Mouse (Mus musculus): ENCODE measurements around the gene Slc51a. TPM values are rescaled to one million over a fixed set of nuclear protein-coding genes. Genes with fewer than 3 reads are reported as not detected.
"Not testable (repeated sequence)": the region's sequence is repeated elsewhere in the genome, so short reads cannot be mapped to it uniquely, and the experiment has no call there.

The Slc51a gene
- polyA plus RNA-seq, 1 experiment from 2014 or later: 0.26 TPM

DNA sequence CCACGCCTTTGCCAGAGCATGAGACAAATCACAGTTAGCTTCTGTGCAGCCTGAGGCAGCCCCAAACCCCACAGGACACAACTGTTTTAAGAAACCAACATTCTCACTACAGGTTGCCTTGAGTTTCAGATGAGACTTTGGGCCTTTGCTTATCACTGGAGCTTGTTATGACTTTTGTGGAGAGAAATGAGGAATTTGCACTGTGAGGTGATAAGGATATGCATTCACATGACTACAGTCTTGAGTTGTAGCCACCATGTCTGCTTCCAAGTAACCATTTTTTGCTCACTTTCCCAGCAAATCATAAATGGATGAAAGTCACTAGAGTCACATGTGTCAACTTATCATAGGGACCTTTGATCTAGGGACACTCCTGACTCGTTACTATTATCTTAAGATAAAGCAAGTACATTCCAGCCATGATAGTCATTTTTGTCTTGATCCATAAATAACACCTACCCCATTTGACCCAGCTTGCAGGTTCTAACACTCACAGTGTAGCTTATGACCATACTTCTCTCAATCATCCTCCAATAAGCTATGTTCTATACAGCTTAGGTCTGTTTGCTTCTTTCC is 41.0 kb downstream of the Slc51a start:
- Histone ChIP-seq H3K27ac (ENCODE audit: low read depth, low read length) (no peak overlapping the region), H3K9ac (ENCODE audit: low read length) (no peak overlapping the region), H3K4me3 (ENCODE audit: low read depth, low read length) (no peak overlapping the region), H3K4me2 (no peak overlapping the region), H3K4me1 (ENCODE audit: control insufficient read depth, insufficient read depth, low read length) (no peaks in the 10 kb centered on the region), H3K9me3 (ENCODE audit: control insufficient read depth, low read length) (no peaks in the 10 kb centered on the region), H3K27me3 (ENCODE audit: control insufficient read depth, insufficient read depth, low read length) (no peaks in the 10 kb centered on the region), H3K36me3 (ENCODE audit: control insufficient read depth, insufficient read depth, low read length) (peaks cover 2% of the 10 kb centered on the region; the same call in 1 of the 2 replicates)
- DNase-seq (ENCODE audit: low spot score, missing footprints) (no peak), ATAC-seq (ENCODE audit: low FRiP score) (no peak)
- 79% methylated on average over 2 of the region's 2 CpGs for WGBS

DNA sequence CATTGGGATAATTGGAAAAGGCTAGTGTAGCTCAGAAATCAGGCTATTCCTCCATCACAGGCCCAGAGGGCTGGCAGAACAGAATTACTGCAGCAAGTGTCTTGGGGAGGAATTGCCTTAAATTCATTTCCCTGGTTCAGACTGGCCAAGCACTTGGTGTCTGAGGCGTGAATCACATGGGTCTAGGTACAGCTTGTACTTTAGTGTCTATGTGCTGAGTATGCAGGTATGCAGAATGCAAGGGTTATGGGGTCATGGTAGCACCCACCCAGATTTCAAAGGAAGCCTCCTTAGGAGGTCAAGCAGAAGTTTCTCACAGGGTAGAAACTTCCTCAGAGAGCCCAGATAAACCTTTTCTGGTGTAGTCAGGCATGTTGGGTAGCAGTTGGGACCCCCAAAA is 42.1 kb downstream of the Slc51a start:
- no peak overlapping the region for H3K4me3 ChIP-seq (ENCODE audit: low read depth, low read length)
- H3K27ac ChIP-seq (ENCODE audit: low read depth, low read length): no peak overlapping the region
- H3K4me1 ChIP-seq (ENCODE audit: control insufficient read depth, insufficient read depth, low read length): no peaks in the 10 kb centered on the region
- DNase-seq (ENCODE audit: low spot score, missing footprints): no peak
- no peak overlapping the region for H3K4me2 ChIP-seq
- WGBS: 93% methylated on average over 1 of the region's 1 CpGs
- H3K9ac ChIP-seq (ENCODE audit: low read length): no peak overlapping the region
- H3K36me3 ChIP-seq (ENCODE audit: control insufficient read depth, insufficient read depth, low read length): no peaks in the 10 kb centered on the region
- no peaks in the 10 kb centered on the region for H3K9me3 ChIP-seq (ENCODE audit: control insufficient read depth, low read length)
- H3K27me3 ChIP-seq (ENCODE audit: control insufficient read depth, insufficient read depth, low read length): no peaks in the 10 kb centered on the region
- ATAC-seq (ENCODE audit: low FRiP score): no peak

DNA sequence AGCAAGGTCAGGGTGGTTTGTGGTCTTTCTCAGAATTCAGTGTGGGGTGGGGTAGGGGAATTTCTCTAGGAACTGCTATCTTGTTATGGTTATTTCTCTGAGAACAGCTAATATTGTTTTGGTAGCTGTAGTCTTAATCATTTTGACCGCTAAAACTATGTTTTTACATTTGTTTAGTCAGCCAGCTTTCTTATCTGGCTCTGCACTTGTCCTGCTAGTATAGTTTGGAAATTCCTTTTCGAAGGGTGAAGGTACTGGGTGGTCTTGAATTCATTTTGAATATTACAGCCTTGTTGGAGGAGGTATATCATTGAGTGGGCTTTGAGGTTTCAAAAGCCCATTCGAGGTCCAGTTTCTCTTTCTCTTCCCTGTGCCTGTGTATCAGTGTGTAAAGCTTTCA is 43.1 kb downstream of the Slc51a start:
- H3K4me2 ChIP-seq; H3K9ac ChIP-seq (ENCODE audit: low read length); H3K36me3 ChIP-seq (ENCODE audit: control insufficient read depth, insufficient read depth, low read length); DNase-seq (ENCODE audit: low spot score, missing footprints); ATAC-seq (ENCODE audit: low FRiP score); H3K4me3 ChIP-seq (ENCODE audit: low read depth, low read length); H3K9me3 ChIP-seq (ENCODE audit: control insufficient read depth, low read length); H3K27me3 ChIP-seq (ENCODE audit: control insufficient read depth, insufficient read depth, low read length); H3K27ac ChIP-seq (ENCODE audit: low read depth, low read length); H3K4me1 ChIP-seq (ENCODE audit: control insufficient read depth, insufficient read depth, low read length): not testable (repeated sequence)
- 80% methylated on average over 3 of the region's 3 CpGs for WGBS

DNA sequence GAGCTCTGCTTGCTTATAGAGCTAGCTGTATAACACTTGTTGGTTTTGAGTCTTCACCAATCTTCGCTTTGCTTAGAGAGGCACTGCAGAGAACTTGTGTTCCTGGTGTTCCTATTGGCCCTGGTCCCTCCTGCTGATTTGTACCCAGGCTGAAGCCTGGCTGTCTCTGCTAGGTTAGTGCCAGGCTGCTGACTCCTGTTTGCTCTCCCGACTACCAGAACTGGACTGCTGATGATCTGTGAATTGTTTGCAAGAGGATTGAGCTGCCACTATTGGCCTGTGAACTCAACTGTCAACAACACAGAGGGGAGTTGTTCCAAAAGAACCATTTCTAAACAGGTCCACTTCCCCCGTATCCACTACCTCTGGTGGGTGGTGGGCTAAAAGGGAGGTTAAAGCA is 46.2 kb downstream of the Slc51a start:
- no peak overlapping the region for H3K4me2 ChIP-seq
- ATAC-seq (ENCODE audit: low FRiP score) (no peak), DNase-seq (ENCODE audit: low spot score, missing footprints) (no peak)
- H3K4me3 ChIP-seq (ENCODE audit: low read depth, low read length): no peak overlapping the region
- no peaks in the 10 kb centered on the region for H3K4me1 ChIP-seq (ENCODE audit: control insufficient read depth, insufficient read depth, low read length)
- no peaks in the 10 kb centered on the region for H3K27me3 ChIP-seq (ENCODE audit: control insufficient read depth, insufficient read depth, low read length)
- H3K9me3 ChIP-seq (ENCODE audit: control insufficient read depth, low read length): no peaks in the 10 kb centered on the region
- no peaks in the 10 kb centered on the region for H3K36me3 ChIP-seq (ENCODE audit: control insufficient read depth, insufficient read depth, low read length)
- H3K9ac ChIP-seq (ENCODE audit: low read length): no peak overlapping the region
- no peak overlapping the region for H3K27ac ChIP-seq (ENCODE audit: low read depth, low read length)
- WGBS: 94% methylated on average over 3 of the region's 3 CpGs

DNA sequence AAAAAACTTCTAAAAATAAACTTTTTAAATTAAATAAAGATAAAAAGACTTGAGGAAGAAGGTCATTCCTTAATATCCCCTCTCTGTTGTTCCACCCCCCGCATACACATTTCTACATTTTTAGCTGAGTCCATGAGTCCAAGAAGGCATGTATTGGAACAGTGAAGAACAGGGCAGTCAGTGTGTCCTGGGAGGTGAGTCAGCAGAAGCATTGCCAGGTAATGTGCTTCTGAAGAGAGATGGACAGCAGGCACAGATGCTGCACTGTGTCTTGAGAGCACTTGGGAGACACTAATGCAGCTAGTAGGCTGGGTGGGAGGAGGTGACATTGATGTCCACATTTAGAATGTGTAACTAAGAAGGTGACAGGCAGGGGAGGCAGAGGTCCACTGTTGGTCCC is 50.4 kb downstream of the Slc51a start:
- WGBS: 98% methylated on average over 1 of the region's 1 CpGs
- H3K9ac ChIP-seq (ENCODE audit: low read length): no peak overlapping the region

DNA sequence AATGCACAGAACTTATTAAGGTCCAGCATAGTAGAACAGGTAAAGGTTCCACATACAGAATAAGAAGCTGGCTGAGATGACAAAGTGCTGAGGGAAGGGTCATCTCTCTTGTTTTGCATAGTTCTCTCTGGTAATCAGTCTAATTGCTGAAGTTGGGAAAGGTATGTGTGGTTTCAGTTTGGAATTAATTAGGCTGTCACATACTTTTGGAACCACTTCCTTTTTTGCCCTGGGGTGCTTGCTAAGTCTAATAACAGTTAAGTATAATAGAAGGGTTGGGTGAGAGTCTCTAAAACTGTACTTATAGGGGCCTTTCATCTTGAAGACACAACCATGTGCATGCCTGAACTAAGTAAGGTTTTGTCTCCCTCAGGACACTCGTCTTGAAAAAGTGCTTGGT is 51.0 kb downstream of the Slc51a start:
- Histone ChIP-seq H3K9ac (ENCODE audit: low read length) (no peak overlapping the region), H3K4me1 (ENCODE audit: control insufficient read depth, insufficient read depth, low read length) (peaks cover 2% of the 10 kb centered on the region), H3K27me3 (ENCODE audit: control insufficient read depth, insufficient read depth, low read length) (no peaks in the 10 kb centered on the region), H3K9me3 (ENCODE audit: control insufficient read depth, low read length) (no peaks in the 10 kb centered on the region), H3K36me3 (ENCODE audit: control insufficient read depth, insufficient read depth, low read length) (no peaks in the 10 kb centered on the region), H3K27ac (ENCODE audit: low read depth, low read length) (no peak overlapping the region), H3K4me2 (no peak overlapping the region), H3K4me3 (ENCODE audit: low read depth, low read length) (no peak overlapping the region)
- 79% methylated on average over 1 of the region's 1 CpGs for WGBS
- DNase-seq (ENCODE audit: low spot score, missing footprints): no peak
- ATAC-seq (ENCODE audit: low FRiP score): no peak

More for the DNA sequence above, 50.4 kb downstream of the Slc51a start:
- no peak overlapping the region for H3K27ac ChIP-seq (ENCODE audit: low read depth, low read length)
- H3K27me3 ChIP-seq (ENCODE audit: control insufficient read depth, insufficient read depth, low read length): no peaks in the 10 kb centered on the region
- H3K4me1 ChIP-seq (ENCODE audit: control insufficient read depth, insufficient read depth, low read length): no peaks in the 10 kb centered on the region
- no peaks in the 10 kb centered on the region for H3K9me3 ChIP-seq (ENCODE audit: control insufficient read depth, low read length)
- H3K4me3 ChIP-seq (ENCODE audit: low read depth, low read length): no peak overlapping the region
- no peaks in the 10 kb centered on the region for H3K36me3 ChIP-seq (ENCODE audit: control insufficient read depth, insufficient read depth, low read length)
- ATAC-seq (ENCODE audit: low FRiP score) (no peak), DNase-seq (ENCODE audit: low spot score, missing footprints) (no peak)
- H3K4me2 ChIP-seq: no peak overlapping the region

DNA sequence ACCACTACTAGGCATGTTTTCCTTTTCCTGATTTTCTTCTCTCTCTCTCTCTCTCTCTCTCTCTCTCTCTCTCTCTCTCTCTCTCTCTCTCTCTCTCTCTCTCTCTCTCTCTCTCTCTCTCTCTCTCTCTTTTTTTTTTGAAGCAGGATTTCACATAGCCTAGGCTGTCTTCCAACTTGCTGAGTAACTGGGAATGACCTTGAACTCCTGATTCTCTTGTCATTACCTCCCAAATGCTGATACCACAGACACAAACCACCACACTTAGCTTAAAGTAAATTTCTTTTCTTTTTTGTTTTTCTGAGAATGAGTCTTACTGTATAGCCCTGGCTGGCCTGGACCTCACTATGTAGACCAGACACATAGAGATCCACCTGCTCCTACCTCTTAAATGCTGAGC is 53.0 kb downstream of the Slc51a start:
- Histone ChIP-seq H3K4me2 (no peak overlapping the region), H3K9ac (ENCODE audit: low read length) (no peak overlapping the region), H3K4me3 (ENCODE audit: low read depth, low read length) (no peak overlapping the region), H3K27ac (ENCODE audit: low read depth, low read length) (no peak overlapping the region), H3K36me3 (ENCODE audit: control insufficient read depth, insufficient read depth, low read length) (no peaks in the 10 kb centered on the region), H3K27me3 (ENCODE audit: control insufficient read depth, insufficient read depth, low read length) (no peaks in the 10 kb centered on the region), H3K4me1 (ENCODE audit: control insufficient read depth, insufficient read depth, low read length) (peaks cover 8% of the 10 kb centered on the region), H3K9me3 (ENCODE audit: control insufficient read depth, low read length) (no peaks in the 10 kb centered on the region)
- no peak for ATAC-seq (ENCODE audit: low FRiP score)
- no peak for DNase-seq (ENCODE audit: low spot score, missing footprints)

DNA sequence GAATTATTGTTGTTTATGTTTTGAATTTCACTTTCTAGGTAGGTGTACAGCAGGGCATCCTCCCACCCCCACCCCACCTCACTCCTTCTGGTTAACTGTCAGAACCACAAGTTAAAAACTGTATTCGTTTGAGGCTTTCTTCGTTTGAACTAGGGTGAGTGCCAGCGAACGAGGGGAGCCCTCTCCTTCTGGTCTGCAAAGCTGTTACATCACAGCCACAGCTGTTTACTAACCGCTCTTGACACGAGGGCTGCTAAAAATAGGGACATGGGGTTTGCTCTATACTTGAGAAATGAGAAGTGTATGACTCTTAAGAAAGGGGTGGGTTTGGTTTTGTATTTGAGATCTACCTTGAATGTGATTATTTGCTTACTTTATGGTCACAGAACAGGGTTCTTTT is 53.6 kb downstream of the Slc51a start:
- H3K27ac ChIP-seq (ENCODE audit: low read depth, low read length): no peak overlapping the region
- H3K4me1 ChIP-seq (ENCODE audit: control insufficient read depth, insufficient read depth, low read length): peaks cover 8% of the 10 kb centered on the region
- ATAC-seq (ENCODE audit: low FRiP score): no peak
- 64% methylated on average over 6 of the region's 6 CpGs for WGBS
- H3K9ac ChIP-seq (ENCODE audit: low read length): no peak overlapping the region
- no peaks in the 10 kb centered on the region for H3K36me3 ChIP-seq (ENCODE audit: control insufficient read depth, insufficient read depth, low read length)
- no peak overlapping the region for H3K4me3 ChIP-seq (ENCODE audit: low read depth, low read length)
- no peak overlapping the region for H3K4me2 ChIP-seq
- no peaks in the 10 kb centered on the region for H3K9me3 ChIP-seq (ENCODE audit: control insufficient read depth, low read length)
- H3K27me3 ChIP-seq (ENCODE audit: control insufficient read depth, insufficient read depth, low read length): no peaks in the 10 kb centered on the region
- no peak for DNase-seq (ENCODE audit: low spot score, missing footprints)

DNA sequence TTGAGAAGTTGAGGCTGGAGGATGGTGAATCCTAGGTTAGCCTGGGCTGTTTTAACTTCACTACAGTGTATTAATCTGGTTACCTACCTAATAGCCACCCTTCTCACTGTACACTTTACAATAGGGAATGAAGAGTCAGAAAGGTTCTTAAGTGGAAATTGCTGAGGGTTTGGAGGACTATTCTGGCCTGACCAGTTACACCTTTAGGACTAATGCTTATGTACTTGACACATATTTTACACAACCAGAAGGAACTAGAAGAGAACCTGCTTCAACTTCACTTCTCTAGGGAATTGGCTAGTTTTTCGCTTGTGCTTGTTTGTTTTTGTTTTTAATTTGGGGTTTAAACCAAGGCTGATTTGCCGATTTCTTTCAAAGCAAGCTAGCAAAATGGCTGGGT is 54.5 kb downstream of the Slc51a start:
- Histone ChIP-seq H3K4me1 (ENCODE audit: control insufficient read depth, insufficient read depth, low read length) (peaks cover 8% of the 10 kb centered on the region), H3K9ac (ENCODE audit: low read length) (no peak overlapping the region), H3K9me3 (ENCODE audit: control insufficient read depth, low read length) (no peaks in the 10 kb centered on the region), H3K4me3 (ENCODE audit: low read depth, low read length) (no peak overlapping the region), H3K27me3 (ENCODE audit: control insufficient read depth, insufficient read depth, low read length) (no peaks in the 10 kb centered on the region), H3K27ac (ENCODE audit: low read depth, low read length) (no peak overlapping the region), H3K36me3 (ENCODE audit: control insufficient read depth, insufficient read depth, low read length) (no peaks in the 10 kb centered on the region), H3K4me2 (no peak overlapping the region)
- no peak for DNase-seq (ENCODE audit: low spot score, missing footprints)
- WGBS: 90% methylated on average over 2 of the region's 2 CpGs
- no peak for ATAC-seq (ENCODE audit: low FRiP score)

DNA sequence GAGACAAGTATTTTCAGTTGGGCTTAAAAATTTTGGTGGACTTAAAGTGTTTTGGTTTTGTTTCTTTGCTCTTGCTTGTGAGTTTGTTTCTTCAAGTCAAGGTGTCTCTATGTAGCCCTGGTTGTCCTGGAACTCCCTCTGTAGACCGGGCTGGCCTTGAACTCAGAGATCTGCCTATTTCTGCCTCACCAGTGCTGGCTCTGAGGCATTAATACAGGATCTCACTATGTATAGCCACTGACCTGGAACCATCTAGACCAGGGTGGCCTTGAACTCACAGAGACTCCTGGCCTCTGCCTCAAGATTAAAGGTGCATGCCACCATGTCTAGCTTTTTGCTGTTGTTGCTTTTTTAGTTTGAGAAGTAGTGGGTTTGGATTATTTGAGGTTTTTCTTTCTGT is 55.8 kb downstream of the Slc51a start:
- Histone ChIP-seq H3K4me2 (peak overlapping the region; percentile 91; the same call in 1 of the 2 replicates), H3K27ac (ENCODE audit: low read depth, low read length) (no peak overlapping the region), H3K9me3 (ENCODE audit: control insufficient read depth, low read length) (no peaks in the 10 kb centered on the region), H3K4me3 (ENCODE audit: low read depth, low read length) (no peak overlapping the region), H3K36me3 (ENCODE audit: control insufficient read depth, insufficient read depth, low read length) (no peaks in the 10 kb centered on the region), H3K9ac (ENCODE audit: low read length) (no peak overlapping the region), H3K4me1 (ENCODE audit: control insufficient read depth, insufficient read depth, low read length) (peaks cover 8% of the 10 kb centered on the region), H3K27me3 (ENCODE audit: control insufficient read depth, insufficient read depth, low read length) (no peaks in the 10 kb centered on the region)
- WGBS: 84% methylated on average over 1 of the region's 1 CpGs
- ATAC-seq (ENCODE audit: low FRiP score) (no peak), DNase-seq (ENCODE audit: low spot score, missing footprints) (no peak)
